1 mouse cellular context compared by ENCODE assay signal in the genomic region with DNA sequence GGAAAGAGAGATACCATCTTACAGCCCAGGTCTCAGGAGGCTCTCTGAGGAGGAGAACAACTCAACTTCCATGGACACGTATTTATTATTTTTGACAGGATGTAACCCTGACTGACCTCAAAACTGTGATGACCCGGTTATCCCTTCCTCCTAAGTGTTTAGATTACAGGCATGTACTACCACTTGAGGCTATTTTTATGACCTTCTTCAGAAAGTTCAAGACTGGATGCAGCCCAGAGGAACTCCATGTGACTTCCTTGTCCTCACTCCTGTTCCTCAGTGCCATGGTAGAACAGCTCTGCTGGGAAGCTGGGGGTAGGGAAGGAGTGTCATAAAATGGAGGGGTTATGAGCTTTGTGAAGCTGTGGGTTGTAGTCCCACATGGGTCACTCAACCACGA.
TF ChIP-seq lines count a peak whose summit lies in the region.

No protein-coding gene starts in this region.

TF ChIP-seq in CH12.LX, 34 proteins besides CTCF, POLR2A, EP300 and RAD21 (continued from another document):
- TF ChIP-seq BHLHE40 (IDR thresholded peaks at IDR 0.05; ENCODE audit: low read depth, low read length) (no peak), ZKSCAN1 (IDR thresholded peaks at IDR 0.05; ENCODE audit: borderline replicate concordance, low read depth, low read length) (no peak), CHD1 (IDR thresholded peaks at IDR 0.05; ENCODE audit: low read depth, low read length) (no peak), SMC3 (IDR thresholded peaks at IDR 0.05; ENCODE audit: low read depth, low read length) (no peak), USF2 (conservative IDR thresholded peaks at IDR 0.05; ENCODE audit: low read depth, low read length) (no peak), HCFC1 (IDR thresholded peaks at IDR 0.05; ENCODE audit: low read depth, low read length) (no peak)
